Mouse (Mus musculus) brown adipose tissue, adult 24 weeks (tissue): ENCODE data around the gene Ipo9. TPM values are rescaled to one million over a fixed set of nuclear protein-coding genes. Genes with fewer than 3 reads are reported as not detected.

Experiments used
- H3K27ac ChIP-seq: fragments of 200-500 bp; replicated peaks from 2 replicates; pipeline ENCODE4 v1.5.1; 2012; ENCODE audit warnings: low read depth, mild to moderate bottlenecking, low read length
- H3K4me1 ChIP-seq: fragments of 200-500 bp; 2 replicates; pipeline ENCODE4 v1.6.1; 2012; ENCODE audit warnings: low read length, mixed read lengths; ENCODE audit not compliant: control insufficient read depth, insufficient read depth, insufficient read length
- H3K4me3 ChIP-seq: fragments of 200-500 bp; 2 replicates; pipeline ENCODE4 v1.5.1; 2012; ENCODE audit warnings: low read depth, mild to moderate bottlenecking, low read length, moderate library complexity; ENCODE audit not compliant: insufficient read depth
- polyA plus RNA-seq: library from polyadenylated mRNA; stranded (reverse); fragments of >200 nt; gene quantifications from 2 replicates; pipeline ENCODE4 v1.2.4, GENCODE M21; 2012; ENCODE audit not compliant: missing spikeins, insufficient read depth, insufficient read length

The Ipo9 gene
- polyA plus RNA-seq = 24.2 and 40.7 TPM in 2 replicates

GRCm38 (mm10) chr1:135429901-135430668 lies at the start of gene Ipo9:
Gene Ipo9, minus strand, starts transcription at chr1:135430499.
- Histone ChIP-seq H3K4me3 (peak within 1 kb of the TSS; percentile 95), H3K27ac (peak within 1 kb of the TSS; percentile 67), H3K4me1 (peaks cover 25% of the 10 kb centered on the region)

GRCm38 (mm10) chr1:135475571-135475895 lies 45.2 kb upstream of the Ipo9 start:
- Histone ChIP-seq H3K4me3 (no peak overlapping the region), H3K27ac (no peak overlapping the region), H3K4me1 (no peaks in the 10 kb centered on the region)

DNA sequence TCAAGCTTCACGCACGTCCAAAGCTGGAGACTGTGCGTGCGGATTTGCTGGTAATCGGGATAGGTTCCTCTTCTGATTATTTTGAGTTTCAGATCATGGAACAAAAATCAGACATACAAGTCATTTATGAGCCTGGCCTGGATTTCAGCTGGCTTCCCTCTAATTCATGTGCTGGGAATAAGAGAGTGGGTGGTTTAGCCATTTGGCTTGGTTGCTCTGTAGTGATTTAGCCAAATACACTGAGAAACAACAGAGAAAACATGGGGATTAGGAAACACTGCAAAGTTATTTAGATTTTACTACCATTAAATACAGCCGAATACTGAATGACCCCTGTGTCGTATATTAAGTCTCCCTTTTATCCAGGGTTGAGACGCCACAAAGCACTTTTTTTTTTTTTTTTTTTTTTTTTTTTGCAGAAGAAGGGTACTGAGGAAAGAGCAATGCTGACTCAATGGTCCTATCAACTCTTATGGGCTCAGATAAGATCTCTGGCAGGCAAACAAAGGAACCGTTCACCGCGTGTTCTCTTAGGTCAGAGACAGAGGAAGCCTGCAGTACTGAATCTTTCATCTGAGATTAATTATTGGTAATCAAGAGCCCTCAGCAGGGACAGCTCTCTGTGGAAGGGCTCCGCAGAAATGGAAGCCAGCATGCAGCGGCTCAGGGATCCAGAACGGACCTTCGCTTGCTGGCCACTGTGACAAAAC lies 44.7 kb upstream of the Ipo9 start:
- Histone ChIP-seq H3K4me3 (no peak overlapping the region), H3K27ac (no peak overlapping the region), H3K4me1 (no peaks in the 10 kb centered on the region)

DNA sequence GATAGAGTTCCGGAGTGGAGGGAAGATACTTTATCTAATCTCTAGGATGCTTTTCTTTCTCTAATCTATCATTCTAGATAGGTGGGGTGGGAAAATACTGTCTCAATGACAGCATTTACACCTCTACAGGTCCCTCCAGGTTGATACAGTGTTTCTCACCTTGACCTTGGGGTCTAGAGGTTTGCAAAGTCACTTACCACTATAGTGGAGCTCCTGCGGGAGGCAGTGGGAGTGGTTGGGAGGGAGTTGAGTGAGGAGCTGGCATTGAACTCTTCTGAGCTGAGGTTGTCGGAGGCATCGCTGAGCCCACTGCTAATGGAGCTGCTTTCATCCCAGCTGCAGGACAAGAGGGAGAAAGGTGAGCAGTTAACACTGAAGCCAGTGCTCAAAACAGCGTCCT lies 42.2 kb upstream of the Ipo9 start:
- Histone ChIP-seq H3K27ac (no peak overlapping the region), H3K4me1 (no peaks in the 10 kb centered on the region), H3K4me3 (no peak overlapping the region)

DNA sequence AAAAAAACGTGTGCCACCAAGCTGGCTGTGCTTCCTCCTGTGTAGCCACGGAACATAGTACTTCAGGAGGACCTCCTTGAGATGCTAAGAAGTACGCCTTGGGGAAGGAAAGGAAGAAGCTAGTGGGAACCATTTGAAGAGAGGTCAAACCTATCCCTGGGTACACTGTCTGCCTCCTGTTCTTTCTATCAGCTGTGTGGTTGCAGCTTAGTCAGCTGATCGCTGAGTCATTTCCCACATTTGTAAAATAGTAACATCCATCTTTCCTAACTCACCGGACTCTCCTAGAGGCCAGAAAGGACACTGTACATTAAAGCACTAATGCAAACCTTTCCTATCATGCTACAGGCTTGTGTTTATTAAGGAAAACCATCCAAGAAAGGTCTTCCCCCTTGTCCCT lies 41.4 kb upstream of the Ipo9 start:
- Histone ChIP-seq H3K4me1 (no peaks in the 10 kb centered on the region), H3K4me3 (no peak overlapping the region), H3K27ac (no peak overlapping the region)

- Histone ChIP-seq H3K4me1 (no peaks in the 10 kb centered on the region), H3K27ac (no peak overlapping the region), H3K4me3 (no peak overlapping the region)
These were observed 40.2 kb upstream of the Ipo9 start for GRCm38 (mm10) chr1:135470546-135470945.

GRCm38 (mm10) chr1:135467462-135467861 lies 37.2 kb upstream of the Ipo9 start:
- no peaks in the 10 kb centered on the region for H3K4me1 ChIP-seq
- no peak overlapping the region for H3K27ac ChIP-seq
- H3K4me3 ChIP-seq = no peak overlapping the region

DNA sequence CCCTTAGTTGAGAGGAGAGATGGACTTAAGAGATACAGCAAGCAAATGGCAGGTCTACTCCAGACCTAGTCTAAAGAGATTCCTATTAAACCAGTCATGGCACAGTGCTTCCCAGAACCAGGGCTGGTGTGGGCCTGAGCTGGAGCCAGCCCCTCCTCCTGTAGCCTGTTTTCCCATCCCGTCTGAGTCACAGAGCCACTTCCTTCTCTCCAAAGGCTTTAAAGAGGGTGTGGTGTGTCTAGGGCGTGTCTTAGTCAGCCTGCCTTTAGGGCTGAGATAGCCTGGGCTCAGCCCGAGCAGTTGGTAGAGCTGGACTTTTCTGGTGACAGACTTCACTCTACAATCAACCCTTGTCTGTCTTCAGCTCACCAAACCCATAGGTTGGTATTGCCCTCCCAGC lies 36.6 kb upstream of the Ipo9 start:
- Histone ChIP-seq H3K4me3 (no peak overlapping the region), H3K27ac (no peak overlapping the region)

DNA sequence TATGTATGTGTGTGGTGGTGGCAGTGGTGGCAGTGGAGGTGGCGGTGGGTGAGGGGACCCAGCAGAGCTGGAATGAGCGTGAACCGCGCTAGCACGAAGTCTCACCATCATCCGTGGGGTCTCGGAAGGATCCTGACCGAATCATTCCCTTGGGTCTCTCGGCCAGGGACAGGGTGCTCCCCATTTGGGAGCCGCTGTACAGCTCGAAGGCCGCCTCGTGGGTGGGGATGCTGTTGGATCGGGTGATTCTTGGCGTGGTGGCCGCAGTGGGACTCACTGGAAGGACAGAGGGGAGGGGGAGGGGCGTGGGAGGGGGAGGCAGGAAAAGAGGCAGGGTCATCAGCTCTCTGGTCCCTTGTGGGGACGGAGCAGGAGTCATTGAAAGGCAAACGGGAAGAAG lies 35.4 kb upstream of the Ipo9 start:
- Histone ChIP-seq H3K4me1 (no peaks in the 10 kb centered on the region), H3K4me3 (no peak overlapping the region), H3K27ac (no peak overlapping the region)

More for the DNA sequence above, 36.6 kb upstream of the Ipo9 start:
- no peaks in the 10 kb centered on the region for H3K4me1 ChIP-seq

DNA sequence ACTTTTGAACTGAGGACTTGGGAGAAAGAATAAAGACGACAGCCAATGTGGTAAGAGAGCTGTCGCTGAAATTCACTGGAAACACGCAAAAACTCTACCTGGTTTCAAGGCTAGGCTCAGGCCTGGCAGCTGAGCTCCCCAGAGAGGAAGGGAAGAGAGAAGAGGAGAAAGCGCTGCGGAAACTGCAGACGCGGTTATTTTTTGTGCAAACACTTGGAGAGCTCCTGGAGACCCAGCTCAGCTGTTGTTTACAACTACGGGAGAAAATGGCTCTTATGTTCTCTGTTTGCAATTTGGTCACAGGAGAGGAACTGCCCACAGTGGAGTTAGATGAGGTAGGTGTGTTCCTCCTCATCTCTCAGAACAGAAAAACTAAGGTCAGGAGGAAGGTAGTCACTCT lies 32.4 kb upstream of the Ipo9 start:
- Histone ChIP-seq H3K4me3 (no peak overlapping the region), H3K4me1 (no peaks in the 10 kb centered on the region), H3K27ac (no peak overlapping the region; the same call in 1 of the 2 replicates)

GRCm38 (mm10) chr1:135462304-135462703 lies 32.0 kb upstream of the Ipo9 start:
- peak overlapping the region; percentile 55 for H3K27ac ChIP-seq

GRCm38 (mm10) chr1:135461097-135461730 lies 30.9 kb upstream of the Ipo9 start:
- Histone ChIP-seq H3K27ac (no peak overlapping the region), H3K4me3 (no peak overlapping the region), H3K4me1 (no peaks in the 10 kb centered on the region)

More at GRCm38 (mm10) chr1:135462304-135462703, 32.0 kb upstream of the Ipo9 start:
- Histone ChIP-seq H3K4me1 (no peaks in the 10 kb centered on the region), H3K4me3 (no peak overlapping the region)

DNA sequence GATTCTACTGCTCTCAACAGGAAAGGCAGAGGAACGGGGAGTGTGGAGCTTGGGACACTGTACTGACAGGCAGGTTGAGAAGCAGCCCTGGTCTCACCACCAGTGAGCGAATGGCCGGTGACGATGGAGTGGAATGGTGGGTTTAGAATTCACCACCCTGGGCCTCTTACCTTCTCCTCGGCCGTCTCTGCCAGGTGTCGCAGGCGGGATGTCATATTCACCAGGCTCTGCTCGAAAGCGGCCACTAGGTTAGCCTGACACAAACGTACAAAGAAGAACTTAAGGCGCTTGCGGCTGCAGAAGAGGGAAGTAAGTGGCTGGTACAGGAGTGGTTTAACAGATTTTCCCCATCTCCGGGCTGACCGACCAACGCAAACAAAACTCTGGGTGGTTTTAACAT lies 30.2 kb upstream of the Ipo9 start:
- Histone ChIP-seq H3K4me1 (no peaks in the 10 kb centered on the region), H3K4me3 (no peak overlapping the region), H3K27ac (no peak overlapping the region)

DNA sequence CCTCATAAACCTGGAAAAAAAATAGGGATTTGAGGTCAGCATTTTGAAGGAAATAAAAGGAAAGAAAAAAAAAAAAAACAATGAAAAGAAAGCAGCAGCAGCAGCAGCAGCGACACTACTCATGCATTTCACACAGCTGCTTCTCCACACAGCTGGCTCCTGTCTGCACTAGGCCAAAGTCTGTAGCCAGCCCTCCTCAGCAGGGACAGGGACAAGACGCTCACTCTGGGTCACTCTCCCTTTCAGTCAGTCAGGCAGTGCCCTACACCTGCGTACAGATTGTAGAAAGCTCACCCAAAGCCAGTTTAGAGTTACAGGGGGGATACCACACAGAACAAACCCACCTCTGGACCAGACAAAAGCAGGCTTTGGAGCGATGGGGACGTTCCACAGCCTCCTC lies 27.6 kb upstream of the Ipo9 start:
- Histone ChIP-seq H3K4me3 (no peak overlapping the region), H3K4me1 (no peaks in the 10 kb centered on the region), H3K27ac (no peak overlapping the region)

DNA sequence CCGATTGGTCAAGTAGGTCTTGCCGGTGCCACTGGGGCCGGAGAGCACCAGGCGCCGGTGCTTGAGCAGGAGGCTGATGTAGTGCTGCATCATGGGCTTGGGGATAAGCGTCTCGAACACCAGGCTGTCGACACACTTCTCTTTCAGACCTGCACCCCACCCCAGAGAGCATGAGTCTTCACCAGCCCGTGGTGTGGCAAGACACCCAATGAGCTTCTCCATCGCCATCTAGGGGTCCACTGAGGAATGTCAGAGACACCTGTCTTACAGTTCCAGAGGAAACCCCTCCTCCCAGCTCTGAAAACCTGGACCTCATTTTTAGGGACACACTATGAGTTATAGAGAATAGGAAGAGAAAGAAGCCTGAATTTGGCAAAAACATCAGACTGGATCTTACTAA lies 22.0 kb upstream of the Ipo9 start:
- H3K27ac ChIP-seq = no peak overlapping the region
- H3K4me1 ChIP-seq = no peaks in the 10 kb centered on the region
- no peak overlapping the region for H3K4me3 ChIP-seq
